Mouse (Mus musculus) CD4-positive, CD25-positive, alpha-beta regulatory T cell, adult 9 weeks (primary cell): ENCODE data around the gene Rbm33. TPM values are rescaled to one million over a fixed set of nuclear protein-coding genes. Genes with fewer than 3 reads are reported as not detected.

Source experiments
- polyA plus RNA-seq: library from polyadenylated mRNA; unstranded; fragments of 100-300 nt; shearing (Covaris generic); gene quantifications from one replicate; pipeline ENCODE4 v1.2.1, GENCODE M21; 2017

Rbm33 gene
- 6.8 TPM for polyA plus RNA-seq

GRCm38 (mm10) chr5:28316722-28317245 lies at the start of gene Rbm33:
Gene Rbm33 (plus strand): TSS chr5:28317121.

GRCm38 (mm10) chr5:28466760-28467306 lies 149.9 kb downstream of the Rbm33 start, which contains the start of gene Shh:
Gene Shh (minus strand): TSS chr5:28467256.

Other genes with a start within 250 kb of the Rbm33 start
- gene Insig1, start 245.8 kb upstream of the Rbm33 start, polyA plus RNA-seq, result 8.9 TPM
- gene En2, start 151.4 kb upstream of the Rbm33 start, polyA plus RNA-seq, result not detected
- not detected for gene Cnpy1, start 71.3 kb upstream of the Rbm33 start, polyA plus RNA-seq
- gene Shh, start 150.1 kb downstream of the Rbm33 start, polyA plus RNA-seq, result not detected